8 mouse cellular contexts compared by ENCODE assay signal in the genomic region with DNA sequence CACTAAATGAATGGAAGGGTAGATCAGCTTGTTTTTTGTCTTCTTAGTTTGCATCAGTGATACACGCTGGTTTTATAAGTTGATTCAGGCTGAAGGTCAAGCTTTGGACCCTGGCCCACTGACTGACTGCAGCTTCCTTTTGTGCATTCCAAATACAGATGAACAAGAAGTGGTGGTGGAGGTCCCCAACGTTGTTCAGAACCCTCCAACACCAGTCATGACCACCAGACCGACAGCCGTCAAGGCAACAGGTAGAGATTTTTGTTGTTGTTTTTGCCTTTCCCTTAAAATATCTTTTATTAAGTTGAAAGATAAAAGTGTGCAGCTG. TPM values are rescaled to one million over a fixed set of nuclear protein-coding genes. Genes with fewer than 3 reads are reported as not detected.
DNase-seq lines count a peak whose midpoint lies in the region; ATAC-seq and TF ChIP-seq lines count a peak whose summit lies in the region.

No protein-coding gene starts in this region.

- H3K4me2 ChIP-seq in CH12.LX (ENCODE audit: insufficient read depth, low read depth, poor library complexity, severe bottlenecking): peak overlapping the region; percentile 84
- peak overlapping the region; percentile 78 for H3K4me2 ChIP-seq in embryonic facial prominence, embryonic 14.5 days (ENCODE audit: low read depth, low read length)
- H3K4me2 ChIP-seq in intestine, postnatal 0 days (replicated peaks; ENCODE audit: low read depth): peak overlapping the region; percentile 66
- H3K4me2 ChIP-seq in midbrain, embryonic 12.5 days (replicated peaks): peak overlapping the region; percentile 54

- in situ Hi-C loops in CH12.LX (cut with MboI; ENCODE audit: low pct_ligation_motif_present, low pct_unique_long_range_greater_than_20kb, low sequenced_read_pairs): no loop called here

- no peak for ATAC-seq in erythroblast, adult 5-6 weeks (replicated peaks; ENCODE audit: low FRiP score, poor library complexity, severe bottlenecking)
- ATAC-seq in embryonic facial prominence, embryonic 14.5 days (ENCODE audit: low read depth): no peak
- ATAC-seq in intestine, postnatal 0 days: no peak
- no peak for ATAC-seq in midbrain, embryonic 12.5 days (ENCODE audit: low FRiP score, low read depth)

- H3K4me3 ChIP-seq in erythroblast, embryonic 14.5 days (replicated peaks): peak overlapping the region; percentile 96
- peak overlapping the region; percentile 69 to 92 (median 74) for H3K4me3 ChIP-seq in CH12.LX (replicated peaks in 1 of 3; ENCODE audit: low read depth in 2 of 3, low read length in 2 of 3, poor library complexity in 1 of 3)
- H3K4me3 ChIP-seq in embryonic facial prominence, embryonic 14.5 days (ENCODE audit: low read depth, low read length): peak overlapping the region; percentile 98
- H3K4me3 ChIP-seq in intestine, postnatal 0 days (ENCODE audit: low read depth, low read length): peak overlapping the region; percentile 96
- H3K4me3 ChIP-seq in midbrain, embryonic 12.5 days: peak overlapping the region; percentile 86

- peaks cover 48% of the 10 kb centered on the region for H3K36me3 ChIP-seq in erythroblast, embryonic 14.5 days (ENCODE audit: control insufficient read depth)
- H3K36me3 ChIP-seq in CH12.LX (replicated peaks in 1 of 2; ENCODE audit: control insufficient read depth in 1 of 2, insufficient read depth in 1 of 2, low read length in 1 of 2): peaks cover 22 to 35% of the 10 kb centered on the region in 2 experiments
- peaks cover 44% of the 10 kb centered on the region for H3K36me3 ChIP-seq in embryonic facial prominence, embryonic 14.5 days (ENCODE audit: control insufficient read depth, insufficient read depth, low read length)
- peaks cover 11% of the 10 kb centered on the region for H3K36me3 ChIP-seq in intestine, postnatal 0 days (ENCODE audit: control insufficient read depth, insufficient read depth)
- H3K36me3 ChIP-seq in midbrain, embryonic 12.5 days: peaks cover 33% of the 10 kb centered on the region

- no peak for DNase-seq in CH12.LX (ENCODE audit: extremely low read depth)
- DNase-seq in embryonic facial prominence, embryonic 14.5 days (ENCODE audit: low spot score): no peak
- DNase-seq in urinary bladder, postnatal 10 days (ENCODE audit: low spot score): no peak
- no peak for DNase-seq in frontal cortex, adult 2 months (ENCODE audit: extremely low spot score in 1 of 2, low spot score in 1 of 2)

- no peaks in the 10 kb centered on the region for H3K27me3 ChIP-seq in erythroblast, embryonic 14.5 days (ENCODE audit: control insufficient read depth)
- no peaks in the 10 kb centered on the region for H3K27me3 ChIP-seq in CH12.LX (replicated peaks)
- no peaks in the 10 kb centered on the region for H3K27me3 ChIP-seq in embryonic facial prominence, embryonic 14.5 days (replicated peaks; ENCODE audit: control insufficient read depth, insufficient read depth, low read length)
- no peaks in the 10 kb centered on the region for H3K27me3 ChIP-seq in intestine, postnatal 0 days (replicated peaks; ENCODE audit: control insufficient read depth, insufficient read depth, low read length)
- no peaks in the 10 kb centered on the region for H3K27me3 ChIP-seq in midbrain, embryonic 12.5 days

- 14% methylated on average over 4 of the region's 4 CpGs for WGBS in embryonic facial prominence, embryonic 14.5 days
- WGBS in intestine, postnatal 0 days: 4% methylated on average over 4 of the region's 4 CpGs
- WGBS in midbrain, embryonic 12.5 days: 22% methylated on average over 4 of the region's 4 CpGs

- peaks cover 48% of the 10 kb centered on the region for H3K4me1 ChIP-seq in erythroblast, embryonic 14.5 days (ENCODE audit: control insufficient read depth)
- H3K4me1 ChIP-seq in CH12.LX (ENCODE audit: control insufficient read depth in 1 of 2, insufficient read depth in 2 of 2): peaks cover 10 to 30% of the 10 kb centered on the region in 2 experiments
- peaks cover 14% of the 10 kb centered on the region; the same call in 1 of the 2 replicates for H3K4me1 ChIP-seq in embryonic facial prominence, embryonic 14.5 days (ENCODE audit: control insufficient read depth, insufficient read depth, low read length)
- peaks cover 3% of the 10 kb centered on the region; the same call in 1 of the 2 replicates for H3K4me1 ChIP-seq in intestine, postnatal 0 days (replicated peaks; ENCODE audit: control insufficient read depth, insufficient read depth, low read length)
- H3K4me1 ChIP-seq in midbrain, embryonic 12.5 days: peaks cover 29% of the 10 kb centered on the region

- no peak overlapping the region for H3K27ac ChIP-seq in CH12.LX (ENCODE audit: insufficient read depth, low read depth)
- no peak overlapping the region for H3K27ac ChIP-seq in embryonic facial prominence, embryonic 14.5 days (replicated peaks; ENCODE audit: low read depth, low read length)
- no peak overlapping the region for H3K27ac ChIP-seq in intestine, postnatal 0 days (ENCODE audit: low read depth, low read length)
- peak overlapping the region; percentile 97; the same call in 1 of the 2 replicates for H3K27ac ChIP-seq in midbrain, embryonic 12.5 days (replicated peaks)

- TF ChIP-seq POLR2A in CH12.LX (IDR thresholded peaks at IDR 0.05; ENCODE audit: low read depth, low read length): no peak

- dilution Hi-C loops in CH12.LX (cut with MboI; ENCODE audit: extremely low pct_ligation_motif_present, extremely low pct_unique_long_range_greater_than_20kb, low sequenced_read_pairs): no loop called here

- H3K9me3 ChIP-seq in erythroblast, embryonic 14.5 days (ENCODE audit: control insufficient read depth, low read length): peaks cover 6% of the 10 kb centered on the region
- H3K9me3 ChIP-seq in CH12.LX (replicated peaks; ENCODE audit: low read length): no peaks in the 10 kb centered on the region
- H3K9me3 ChIP-seq in embryonic facial prominence, embryonic 14.5 days (ENCODE audit: control insufficient read depth, low read length): no peaks in the 10 kb centered on the region
- no peaks in the 10 kb centered on the region for H3K9me3 ChIP-seq in intestine, postnatal 0 days (ENCODE audit: control insufficient read depth)
- no peaks in the 10 kb centered on the region for H3K9me3 ChIP-seq in midbrain, embryonic 12.5 days

- no peak for TF ChIP-seq RAD21 in CH12.LX (IDR thresholded peaks at IDR 0.05; ENCODE audit: low read depth, low read length)

- peaks cover 59% of the 10 kb centered on the region for H3K79me2 ChIP-seq in CH12.LX (replicated peaks; ENCODE audit: control insufficient read depth, extremely low read depth, insufficient read depth, poor library complexity, severe bottlenecking)

- H3K9ac ChIP-seq in CH12.LX (ENCODE audit: insufficient read depth, low read depth): peak overlapping the region; percentile 74
- H3K9ac ChIP-seq in embryonic facial prominence, embryonic 14.5 days (ENCODE audit: low read depth, low read length): peak overlapping the region; percentile 99
- H3K9ac ChIP-seq in intestine, postnatal 0 days (ENCODE audit: low read depth, low read length): peak overlapping the region; percentile 98
- H3K9ac ChIP-seq in midbrain, embryonic 12.5 days (replicated peaks): peak overlapping the region; percentile 98

- TF ChIP-seq EP300 in CH12.LX (IDR thresholded peaks at IDR 0.05; ENCODE audit: low read length): no peak

- no peak for TF ChIP-seq CTCF in CH12.LX (conservative IDR thresholded peaks at IDR 0.05 in 1 of 2, IDR thresholded peaks at IDR 0.05 in 1 of 2; ENCODE audit: low read depth in 2 of 2, low read length in 2 of 2)
- TF ChIP-seq CTCF in intestine, postnatal 0 days (IDR thresholded peaks at IDR 0.05; ENCODE audit: low read depth): no peak

TF ChIP-seq in CH12.LX, 34 proteins besides CTCF, POLR2A, EP300 and RAD21 (continues in another document):
- TF ChIP-seq CHD2 (IDR thresholded peaks at IDR 0.05; ENCODE audit: low read length) (no peak), MAFK (IDR thresholded peaks at IDR 0.05; ENCODE audit: insufficient replicate concordance, low read length) (no peak), KAT2A (IDR thresholded peaks at IDR 0.05; ENCODE audit: insufficient replicate concordance, low read length) (no peak), IRF4 (IDR thresholded peaks at IDR 0.05; ENCODE audit: low read depth, low read length) (no peak), ZC3H11A (IDR thresholded peaks at IDR 0.05; ENCODE audit: low read depth, low read length) (no peak), SIN3A (IDR thresholded peaks at IDR 0.05; ENCODE audit: low read length) (no peak), ZNF384 (IDR thresholded peaks at IDR 0.05; ENCODE audit: low read depth, low read length) (no peak), UBTF (IDR thresholded peaks at IDR 0.05; ENCODE audit: low read depth, low read length) (no peak), RCOR1 (conservative IDR thresholded peaks at IDR 0.05; ENCODE audit: low read depth, low read length) (no peak), ELF1 (IDR thresholded peaks at IDR 0.05; ENCODE audit: low read depth, low read length) (no peak), CHD1 (IDR thresholded peaks at IDR 0.05; ENCODE audit: low read depth, low read length) (no peak), MAZ (IDR thresholded peaks at IDR 0.05; ENCODE audit: low read depth, low read length) (no peak)

RNA-seq across cellular contexts. Expression of a gene that starts 1.3 kb away (rescaled TPM):
- polyA plus RNA-seq in erythroblast, embryonic 14.5 days (2012): 3.9 and 6.2 TPM in 2 replicates
- total RNA-seq in erythroblast, adult 5-6 weeks (2015; ENCODE audit: low replicate concordance): 51.0 and 63.2 TPM in 2 replicates
- 135 and 192 TPM in 2 replicates for total RNA-seq in erythroblast, adult 5-6 weeks (2017; ENCODE audit: low replicate concordance)
- total RNA-seq in CH12.LX (2012; rRNA removed) (33.6 and 41.3 TPM in 2 replicates), CH12.LX (2014; rRNA removed) (48.8 and 54.9 TPM in 2 replicates)
- 66.7 and 74.0 TPM in 2 replicates for polyA plus RNA-seq in CH12.LX (2012; ENCODE audit: insufficient read length, low read depth)
- 60.9 and 71.9 TPM in 2 replicates for polyA plus RNA-seq in embryonic facial prominence, embryonic 14.5 days (2014; fragmentation: Nextera tagmentation; extraction: Ambion mirVana)
- 16.5 and 22.2 TPM in 2 replicates for polyA plus RNA-seq in intestine, postnatal 0 days (2015; fragmentation: Nextera tagmentation; extraction: Ambion mirVana)
- polyA plus RNA-seq in midbrain, embryonic 12.5 days (2016; fragmentation: Nextera tagmentation; extraction: Ambion mirVana): 166 and 169 TPM in 2 replicates
- 80.5 and 87.2 TPM in 2 replicates for polyA plus RNA-seq in frontal cortex, adult 2 months (2012; rRNA removed)

RNA-seq across cellular contexts. Expression of a gene that starts 36.0 kb away (rescaled TPM):
- not detected in 2 replicates for polyA plus RNA-seq in erythroblast, embryonic 14.5 days (2012)
- total RNA-seq in erythroblast, adult 5-6 weeks (2015; ENCODE audit: low replicate concordance): not detected in 2 replicates
- not detected in 2 replicates for total RNA-seq in erythroblast, adult 5-6 weeks (2017; ENCODE audit: low replicate concordance)
- total RNA-seq in CH12.LX (2012; rRNA removed): not detected in 2 replicates
- total RNA-seq in CH12.LX (2014; rRNA removed): not detected in 2 replicates
- polyA plus RNA-seq in CH12.LX (2012; ENCODE audit: insufficient read length, low read depth): not detected in 2 replicates
- 1.7 and 2.8 TPM in 2 replicates for polyA plus RNA-seq in embryonic facial prominence, embryonic 14.5 days (2014; fragmentation: Nextera tagmentation; extraction: Ambion mirVana)
- polyA plus RNA-seq in intestine, postnatal 0 days (2015; fragmentation: Nextera tagmentation; extraction: Ambion mirVana): 0.20 and 0.26 TPM in 2 replicates
- 0.25 and 0.41 TPM in 2 replicates for polyA plus RNA-seq in midbrain, embryonic 12.5 days (2016; fragmentation: Nextera tagmentation; extraction: Ambion mirVana)
- 1.8 and 2.6 TPM in 2 replicates for polyA plus RNA-seq in frontal cortex, adult 2 months (2012; rRNA removed)
